Mouse (Mus musculus) testis, postnatal 10 days (tissue): Measurements from ENCODE around the gene Mllt3.
A peak's percentile ranks its signal among the peaks of the same experiment; 100 is the strongest.
"Not testable (repeated sequence)": the region's sequence is repeated elsewhere in the genome, so short reads cannot be mapped to it uniquely, and the experiment has no call there.

Experiments used
- DNase-seq: peaks from one replicate; pipeline ENCODE4 v3.0.0; 2021; ENCODE audit warnings: low spot score

The Mllt3 gene

GRCm38 (mm10) chr4:88012774-88013173 is 20.4 kb downstream of the Mllt3 start:
- DNase-seq = no peak

DNA sequence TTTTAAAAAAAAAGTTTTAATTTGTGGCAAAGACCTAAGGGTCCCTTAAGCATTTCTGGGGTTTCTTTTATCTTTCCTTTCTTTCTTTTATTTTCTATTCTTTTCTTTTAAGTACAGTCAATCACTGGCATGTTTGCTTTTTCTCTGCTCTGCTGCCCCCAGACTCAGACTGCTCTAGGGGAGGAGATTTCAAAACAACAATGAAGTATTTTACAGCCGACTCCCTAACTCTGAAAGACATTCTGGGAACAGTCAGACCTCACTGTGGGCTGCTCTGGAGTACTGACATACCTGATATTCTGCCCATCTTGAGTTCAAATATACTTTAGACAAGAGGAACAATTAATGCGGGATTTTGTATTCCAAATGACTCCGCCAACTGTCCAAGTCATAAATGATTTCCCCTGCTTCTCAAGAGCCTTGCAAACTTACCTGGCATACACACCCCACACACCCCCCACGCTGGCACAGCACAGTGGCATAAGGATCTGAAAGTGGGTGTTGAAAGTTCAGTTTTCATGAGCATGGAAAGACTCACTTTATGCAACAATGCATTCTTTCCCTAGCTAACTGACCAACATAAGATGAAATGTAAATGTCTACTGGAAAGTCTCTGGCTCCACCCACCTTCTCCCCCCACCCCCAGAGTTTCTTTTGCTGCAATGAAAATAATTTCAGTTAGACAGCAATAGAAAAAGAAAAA is 21.1 kb downstream of the Mllt3 start:
- DNase-seq = no peak

DNA sequence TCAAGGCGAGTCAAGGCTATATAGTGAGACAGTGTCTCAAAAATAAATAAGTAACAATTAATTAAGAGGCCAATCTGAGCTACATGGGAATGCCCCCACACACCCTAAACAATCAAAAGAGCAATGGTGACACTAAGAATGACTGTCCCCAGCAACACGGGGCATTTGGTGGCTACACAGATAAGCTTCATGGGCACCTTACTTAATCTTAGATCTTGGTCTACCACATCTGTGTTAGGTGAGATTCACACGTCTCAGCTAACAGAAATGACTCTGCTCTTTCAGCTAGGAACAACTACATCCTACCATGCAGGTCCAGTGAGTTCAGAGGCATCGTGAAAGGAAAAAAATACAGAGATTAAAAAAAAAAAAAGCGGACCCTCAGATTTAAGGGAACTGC is 22.7 kb downstream of the Mllt3 start:
- no peak for DNase-seq

DNA sequence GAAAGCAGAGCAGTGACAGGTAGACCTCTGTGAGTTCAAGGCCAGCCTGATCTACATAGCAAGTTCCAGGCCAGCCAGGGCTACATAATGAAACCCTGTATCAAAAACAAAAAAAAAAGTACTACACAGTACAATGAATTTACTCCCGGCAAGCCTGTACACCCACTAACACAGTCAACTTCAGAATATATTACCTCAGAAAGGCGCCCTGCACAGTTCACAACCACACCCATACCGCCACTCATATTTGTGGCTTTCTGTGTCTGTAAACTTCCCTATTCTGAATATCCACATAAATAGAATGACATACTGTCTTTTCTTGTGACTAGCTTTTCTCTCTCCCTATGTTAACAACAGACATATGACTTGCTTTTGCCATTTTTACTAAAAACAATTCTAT is 27.4 kb downstream of the Mllt3 start:
- no peak for DNase-seq

DNA sequence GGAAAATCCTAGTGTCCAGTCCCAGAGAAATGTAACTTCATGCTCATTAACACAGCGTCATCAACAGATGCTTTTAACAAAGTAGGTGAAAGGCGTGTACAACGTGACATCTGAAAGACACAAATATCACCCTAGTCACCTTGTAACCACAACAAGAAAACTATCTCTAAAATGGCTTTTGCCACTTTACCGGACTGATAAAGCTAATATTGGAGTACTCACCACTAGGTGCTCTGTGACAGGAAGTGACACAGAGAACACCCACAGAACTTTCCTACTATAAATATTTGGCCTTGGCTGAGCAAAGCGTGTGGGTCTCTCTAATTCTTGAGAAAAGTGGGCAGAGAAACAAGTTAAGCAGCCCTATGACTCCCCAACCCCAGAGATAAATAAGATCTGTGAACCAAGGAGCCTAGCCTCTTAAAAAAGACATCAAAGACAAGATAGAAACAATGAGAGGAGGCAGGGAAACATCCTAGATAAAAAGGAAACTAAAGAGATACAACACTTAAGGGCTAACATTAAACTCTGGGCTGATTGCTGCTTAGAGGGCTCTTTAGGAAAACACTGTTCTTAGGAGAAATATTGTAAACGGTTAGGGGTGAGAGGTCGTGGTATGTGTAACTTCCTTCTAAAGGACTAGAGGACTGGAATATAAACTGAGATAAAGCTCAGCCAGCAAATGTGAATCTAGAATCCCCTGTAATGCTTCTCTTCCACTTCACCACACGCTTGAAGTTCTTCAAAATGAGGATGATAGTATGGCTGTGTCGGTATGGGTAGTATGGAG is 29.8 kb downstream of the Mllt3 start:
- DNase-seq = no peak

DNA sequence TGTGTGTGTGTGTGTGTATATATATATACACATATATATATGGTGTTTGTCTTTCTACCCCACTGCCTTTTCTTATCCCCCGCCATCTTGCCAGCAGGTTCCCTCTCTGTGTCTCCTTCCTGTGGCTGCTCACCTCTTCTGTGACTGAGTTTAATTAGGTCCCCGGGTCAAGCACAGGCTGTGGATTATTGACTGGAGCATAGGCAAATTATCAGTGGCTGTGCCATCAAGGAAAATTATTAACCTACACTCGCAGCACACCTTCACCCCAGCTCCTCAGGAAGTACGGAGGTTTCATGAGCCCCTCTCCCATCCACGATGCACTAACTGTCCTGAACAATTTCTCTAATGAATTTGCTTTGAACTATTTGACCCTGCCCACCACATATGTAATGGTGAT is 41.5 kb downstream of the Mllt3 start:
- no peak for DNase-seq

- DNase-seq = no peak
These were observed 42.2 kb downstream of the Mllt3 start for GRCm38 (mm10) chr4:87990940-87991339.

DNA sequence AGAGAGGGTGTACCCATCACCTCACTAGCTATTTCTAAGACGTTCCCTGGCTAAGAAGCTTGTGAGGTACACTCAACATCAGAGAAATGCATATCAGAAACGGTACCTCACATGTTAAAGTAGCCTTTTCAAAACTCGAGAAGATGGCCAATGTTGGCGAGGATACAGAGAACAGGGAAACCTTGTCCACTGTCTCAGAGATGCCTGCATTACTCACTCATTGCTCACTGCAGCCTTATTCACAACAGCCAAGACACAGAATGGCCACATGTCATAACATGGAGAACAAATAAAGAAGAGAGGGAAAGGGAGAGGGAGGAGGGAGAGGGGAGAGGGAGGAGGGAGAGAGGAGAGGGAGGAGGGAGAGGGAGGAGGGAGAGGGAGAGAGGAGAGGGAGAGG is 47.9 kb downstream of the Mllt3 start:
- no peak for DNase-seq

GRCm38 (mm10) chr4:87984589-87984988 is 48.6 kb downstream of the Mllt3 start:
- DNase-seq = peak; percentile 45

GRCm38 (mm10) chr4:87984091-87984490 is 49.1 kb downstream of the Mllt3 start:
- DNase-seq = no peak

DNA sequence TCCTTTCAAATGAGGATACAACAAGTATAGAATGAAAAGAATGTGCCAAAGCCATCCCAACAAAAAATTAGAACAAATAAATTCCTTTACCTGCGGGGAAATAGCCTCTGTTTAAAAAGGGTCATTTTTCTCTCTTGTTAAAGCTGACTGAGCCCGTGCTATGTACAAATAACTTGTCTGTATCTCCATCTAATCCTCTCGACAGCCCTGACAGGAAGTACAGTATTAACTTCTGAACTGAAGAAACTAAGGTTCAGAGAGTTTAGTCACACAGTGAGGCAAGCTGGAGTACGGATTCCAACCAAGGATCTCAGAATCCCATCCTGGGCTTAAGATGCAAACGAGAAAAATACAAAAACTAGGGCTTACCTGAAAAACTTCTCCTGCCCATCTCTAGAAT is 50.6 kb downstream of the Mllt3 start:
- DNase-seq = no peak

DNA sequence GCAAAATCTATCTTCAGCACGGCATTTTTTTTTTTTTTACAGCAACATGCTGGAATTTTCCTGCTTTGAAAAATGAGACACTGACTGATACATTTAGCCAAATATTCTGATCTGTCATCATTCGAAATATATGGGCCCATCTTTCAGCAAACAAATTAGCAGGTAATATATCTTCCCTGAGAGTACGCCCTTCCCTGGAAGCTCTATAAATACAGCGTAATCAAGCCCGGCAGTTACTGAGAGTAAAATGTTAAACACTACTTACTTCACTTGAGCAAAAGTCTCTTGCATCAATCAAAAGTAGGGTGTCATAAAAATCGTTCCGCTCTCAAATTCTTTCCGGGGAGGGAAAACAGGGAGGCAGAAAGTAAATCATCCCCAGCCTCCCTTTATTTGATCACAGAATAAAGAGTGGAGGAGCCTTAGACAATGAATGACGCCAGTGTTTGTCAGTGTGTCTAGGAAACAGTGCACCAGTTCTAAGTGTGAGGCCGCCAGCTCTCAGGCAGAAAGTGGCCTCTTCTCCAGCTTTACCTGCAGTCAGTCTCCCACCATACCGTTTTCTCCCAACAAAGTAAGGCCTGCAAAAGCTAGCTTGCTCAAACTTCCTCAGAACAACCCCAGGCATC is 55.2 kb downstream of the Mllt3 start:
- DNase-seq = no peak

- no peak for DNase-seq
These were observed 67.3 kb downstream of the Mllt3 start for GRCm38 (mm10) chr4:87965836-87966235.

GRCm38 (mm10) chr4:87964890-87965289 is 68.3 kb downstream of the Mllt3 start:
- DNase-seq = not testable (repeated sequence)

DNA sequence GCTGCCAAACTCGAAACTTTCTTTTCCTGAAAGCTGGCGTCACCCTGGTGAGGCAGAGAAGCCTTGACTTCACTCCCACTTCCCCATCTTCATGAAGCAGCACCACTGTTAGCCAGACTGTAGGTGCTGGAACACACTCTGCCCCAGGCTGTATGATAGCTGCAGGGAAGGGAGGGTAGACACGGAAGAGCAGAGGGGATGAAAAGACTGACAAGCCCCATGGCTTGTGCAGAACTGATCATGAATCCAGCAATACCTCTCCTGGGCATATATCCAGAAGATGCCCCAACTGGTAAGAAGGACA is 69.4 kb downstream of the Mllt3 start:
- no peak for DNase-seq

GRCm38 (mm10) chr4:87963055-87963772 is 70.0 kb downstream of the Mllt3 start:
- DNase-seq = no peak

DNA sequence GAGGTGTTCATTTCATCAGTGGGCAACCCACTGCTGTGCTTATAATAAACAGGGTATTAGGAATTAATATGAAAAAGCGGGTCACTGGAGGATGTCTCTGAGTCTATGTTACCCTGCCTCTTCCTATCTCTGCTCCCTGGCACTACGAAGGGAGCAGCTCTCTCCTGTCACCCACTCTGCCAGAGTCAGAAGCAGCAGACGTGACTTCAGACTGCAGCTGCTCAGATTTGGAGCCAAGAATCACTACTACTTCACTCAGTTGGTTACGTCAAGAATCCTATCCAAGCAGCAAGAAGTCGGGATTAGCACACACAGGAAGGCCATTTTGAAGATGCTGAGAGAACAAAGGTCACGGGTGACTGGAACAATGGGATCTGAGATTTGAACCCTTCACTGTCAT is 71.3 kb downstream of the Mllt3 start:
- DNase-seq = no peak

GRCm38 (mm10) chr4:87957852-87958251 is 75.3 kb downstream of the Mllt3 start:
- DNase-seq = no peak

DNA sequence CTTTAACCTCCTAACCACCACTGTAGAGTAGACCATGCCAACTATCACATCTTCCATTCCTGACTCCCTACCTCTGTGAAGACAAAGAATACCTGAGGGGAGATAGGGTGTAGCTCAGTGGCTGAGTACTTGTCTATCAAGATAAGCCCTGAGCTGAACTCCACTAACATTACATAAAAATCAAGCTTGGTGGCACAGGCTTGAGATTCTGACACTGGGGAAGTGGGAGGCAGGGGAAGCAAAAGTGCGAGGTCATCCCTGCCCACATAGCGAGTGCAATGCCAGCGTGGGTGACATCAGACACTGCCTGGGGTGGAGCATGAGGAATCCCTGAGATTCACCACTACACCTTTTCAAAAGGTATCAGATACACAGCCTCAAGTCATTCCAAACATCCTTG is 76.0 kb downstream of the Mllt3 start:
- no peak for DNase-seq

- DNase-seq = no peak
These were observed 78.0 kb downstream of the Mllt3 start for GRCm38 (mm10) chr4:87955132-87955531.

DNA sequence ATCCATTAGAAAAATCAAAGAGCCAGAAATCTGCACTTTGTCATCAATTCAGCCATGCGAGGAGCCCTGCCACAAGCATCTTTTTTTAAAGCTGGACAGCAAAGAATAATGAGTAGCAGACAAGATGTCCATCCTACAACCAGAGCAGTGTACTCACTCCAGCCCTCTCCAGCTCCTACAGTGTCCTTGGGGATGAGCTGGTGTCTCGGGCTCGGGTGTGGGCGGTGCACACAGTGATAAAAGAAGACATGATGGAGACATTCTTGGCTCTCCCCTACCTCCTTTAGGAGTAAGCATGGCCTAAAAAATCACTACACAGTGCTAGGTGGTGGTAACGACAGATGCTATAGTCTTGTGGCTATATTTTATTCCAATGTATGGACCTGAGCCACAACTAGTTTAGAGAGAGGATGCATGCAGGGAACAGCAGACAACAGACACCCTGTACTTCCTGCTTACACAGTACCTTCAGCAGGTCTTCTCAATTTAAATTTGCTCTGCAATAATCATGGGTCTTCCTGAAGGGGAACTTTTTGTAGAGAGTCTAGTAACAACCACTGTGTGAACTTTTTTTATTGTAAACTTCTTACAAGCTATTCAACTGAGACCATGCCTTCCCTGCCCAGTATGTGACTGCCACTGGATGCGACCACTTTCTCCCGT is 78.6 kb downstream of the Mllt3 start:
- DNase-seq = no peak

DNA sequence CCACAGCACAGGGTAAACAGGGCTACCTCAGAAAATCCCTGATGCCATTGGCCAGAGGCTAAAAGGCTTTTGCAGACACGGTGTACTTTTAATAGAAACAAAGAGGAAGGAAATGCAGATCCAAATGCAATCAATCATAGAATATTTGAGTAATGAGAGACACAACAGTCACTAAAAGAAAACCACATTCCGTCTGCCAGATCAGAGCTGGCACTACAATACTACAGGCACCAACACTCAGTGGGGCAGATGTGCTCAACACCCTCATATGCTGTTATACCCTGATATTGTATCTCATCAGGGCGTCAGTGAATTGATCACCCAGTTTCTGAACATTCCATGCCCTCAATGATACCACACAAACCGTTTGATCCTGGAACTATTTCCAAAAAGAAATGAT is 79.4 kb downstream of the Mllt3 start:
- no peak for DNase-seq
